Mouse (Mus musculus) limb, embryonic 13.5 days (tissue): ENCODE data around the gene Iqcf1. TPM values are rescaled to one million over a fixed set of nuclear protein-coding genes. Genes with fewer than 3 reads are reported as not detected.

ENCODE experiments used
- ATAC-seq: fragments of 200-750 bp; cut with Nextera tagmentation; 2 replicates; pipeline ENCODE4 v1.8.0; 2017; ENCODE audit warnings: low read depth, moderate number of reproducible peaks, moderate TSS enrichment; ENCODE audit not compliant: low FRiP score
- H3K27ac ChIP-seq: fragments of 300-500 bp; sonication (generic); 2 replicates; pipeline ENCODE4 v1.5.1; 2015; ENCODE audit warnings: inconsistent platforms, mild to moderate bottlenecking, moderate library complexity
- H3K27me3 ChIP-seq: fragments of 300-500 bp; sonication (generic); 2 replicates; pipeline ENCODE4 v1.6.1; 2015; ENCODE audit warnings: mild to moderate bottlenecking, inconsistent platforms
- H3K36me3 ChIP-seq: fragments of 300-500 bp; sonication (generic); 2 replicates; pipeline ENCODE4 v1.6.1; 2015; ENCODE audit warnings: inconsistent platforms, mild to moderate bottlenecking, moderate library complexity
- H3K4me1 ChIP-seq: fragments of 300-500 bp; sonication (generic); 2 replicates; pipeline ENCODE4 v1.6.1; 2015; ENCODE audit warnings: inconsistent platforms
- H3K4me2 ChIP-seq: fragments of 300-500 bp; sonication (generic); replicated peaks from 2 replicates; pipeline ENCODE4 v1.6.1; 2015; ENCODE audit warnings: inconsistent platforms, mild to moderate bottlenecking, moderate library complexity
- H3K4me3 ChIP-seq: fragments of 300-500 bp; sonication (generic); 2 replicates; pipeline ENCODE4 v1.5.1; 2015; ENCODE audit warnings: moderate library complexity, mild to moderate bottlenecking, inconsistent platforms
- H3K9ac ChIP-seq: fragments of 300-500 bp; sonication (generic); 2 replicates; pipeline ENCODE4 v1.6.1; 2015; ENCODE audit warnings: mild to moderate bottlenecking, inconsistent platforms
- H3K9me3 ChIP-seq: fragments of 300-500 bp; sonication (generic); 2 replicates; pipeline ENCODE4 v1.6.1; 2016; ENCODE audit warnings: inconsistent platforms
- WGBS: fragments of 180-500 bp; shearing (Covaris S2); methylation state at CpG from one replicate; pipeline ENCODE4 v1.1.7; 2015; 5-methylcytosine and 5-hydroxymethylcytosine counted together
- polyA plus RNA-seq: library from polyadenylated mRNA; unstranded; fragments of >200 nt; fragmentation: Nextera tagmentation; extraction: Ambion mirVana; gene quantifications from 2 replicates; pipeline ENCODE4 v1.2.1, GENCODE M21; 2015

Gene Iqcf1
- not detected in 2 replicates for polyA plus RNA-seq

DNA sequence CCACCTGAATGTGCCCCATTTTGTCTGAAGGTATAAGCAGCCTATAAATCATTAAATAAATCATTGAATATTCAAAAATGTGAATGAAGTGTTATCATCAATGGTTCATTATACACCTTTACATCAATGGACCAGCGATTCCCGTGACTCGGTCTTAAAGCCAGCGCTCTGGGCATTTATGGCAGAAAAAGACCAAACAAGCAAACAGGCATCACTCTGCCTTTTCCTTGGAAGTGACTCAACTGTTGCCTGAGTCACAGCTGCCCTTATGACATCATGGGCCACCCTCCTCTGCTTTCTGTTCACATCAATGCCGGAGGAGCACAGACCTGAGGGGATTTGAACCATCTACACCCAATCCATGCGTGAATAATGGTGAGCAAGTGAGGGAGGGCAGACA lies at the start of gene Iqcf1:
Iqcf1 (plus strand) TSS at position 301 of the 400 bp plus-strand sequence.
- no peak for ATAC-seq
- 93% methylated on average over 6 of the region's 6 CpGs for WGBS
- no peaks in the 10 kb centered on the region for H3K4me1 ChIP-seq

DNA sequence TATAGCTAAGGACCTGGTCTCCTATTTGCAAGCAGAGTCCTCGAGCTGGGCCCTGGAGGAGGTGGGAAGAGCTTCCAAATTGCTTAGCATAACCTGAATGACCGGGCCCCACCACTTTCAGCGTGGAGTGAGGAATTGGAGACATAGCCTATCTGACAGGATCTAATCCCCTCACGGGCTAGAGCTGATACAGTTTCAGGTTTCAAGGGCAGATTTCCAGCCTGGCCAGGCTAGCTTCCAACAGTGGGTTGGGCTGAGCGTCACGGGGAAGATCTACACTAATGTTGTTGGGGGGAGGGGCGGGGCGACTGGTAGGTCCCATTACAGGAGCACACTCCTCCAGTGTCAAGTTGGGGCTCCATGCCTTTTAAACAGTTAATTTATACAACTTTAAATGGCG lies 49.1 kb upstream of the Iqcf1 start:
- peak overlapping the region; percentile 35; the same call in 1 of the 2 replicates for H3K9ac ChIP-seq

More for the DNA sequence above, at the start of gene Iqcf1:
- no peak within 1 kb of the TSS for H3K27ac ChIP-seq
- H3K9ac ChIP-seq, result no peak within 1 kb of the TSS
- no peaks in the 10 kb centered on the region for H3K9me3 ChIP-seq
- no peak within 1 kb of the TSS for H3K4me3 ChIP-seq
- no peak within 1 kb of the TSS for H3K4me2 ChIP-seq
- H3K27me3 ChIP-seq, result no peaks in the 10 kb centered on the region
- no peaks in the 10 kb centered on the region for H3K36me3 ChIP-seq

DNA sequence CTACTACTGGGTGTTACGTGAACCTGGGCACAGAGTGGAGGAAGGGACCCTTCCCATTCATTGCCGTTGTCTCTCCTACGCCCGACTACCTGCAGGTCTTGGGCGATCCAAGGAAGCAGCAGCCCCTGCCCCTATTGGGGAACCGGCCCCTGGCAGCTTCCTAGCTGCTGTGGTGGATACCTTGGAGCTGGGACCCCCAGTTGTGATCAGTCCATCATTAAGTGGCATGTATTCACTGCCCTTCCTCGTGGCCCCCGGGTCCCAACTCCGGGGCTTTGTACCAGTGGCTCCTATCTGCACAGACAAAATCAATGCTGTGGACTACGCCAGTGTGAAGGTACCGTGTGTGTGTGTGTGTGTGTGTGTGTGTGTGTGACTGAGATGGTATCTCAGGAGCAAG lies 48.5 kb upstream of the Iqcf1 start:
- 67% methylated on average over 11 of the region's 11 CpGs for WGBS

More for the DNA sequence above, 49.1 kb upstream of the Iqcf1 start:
- Histone ChIP-seq H3K4me3 (peak overlapping the region; percentile 4; the same call in 1 of the 2 replicates), H3K9me3 (no peaks in the 10 kb centered on the region), H3K36me3 (no peaks in the 10 kb centered on the region), H3K27ac (peak overlapping the region; percentile 44; the same call in 1 of the 2 replicates), H3K4me1 (peaks cover 84% of the 10 kb centered on the region), H3K27me3 (no peaks in the 10 kb centered on the region), H3K4me2 (peak overlapping the region; percentile 39)
- ATAC-seq, result no peak
- WGBS, result 3% methylated on average over 9 of the region's 9 CpGs

DNA sequence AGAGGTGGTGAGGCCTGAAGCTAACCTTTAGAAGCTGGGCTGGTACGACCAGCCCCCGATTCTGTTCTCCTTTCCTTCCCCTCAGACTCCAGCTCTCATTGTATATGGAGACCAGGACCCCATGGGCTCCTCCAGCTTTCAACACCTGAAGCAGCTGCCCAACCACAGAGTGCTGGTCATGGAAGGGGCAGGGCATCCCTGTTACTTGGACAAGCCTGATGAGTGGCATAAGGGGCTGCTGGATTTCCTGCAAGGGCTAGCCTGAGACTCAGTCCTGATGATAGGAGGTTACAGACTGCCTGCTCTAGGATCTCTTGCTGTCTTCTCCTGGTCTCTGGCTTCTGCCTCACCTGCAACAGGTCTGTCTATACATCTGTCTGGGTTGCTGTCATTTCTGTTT lies 47.9 kb upstream of the Iqcf1 start:
- 57% methylated on average over 2 of the region's 2 CpGs for WGBS
- no peak overlapping the region for H3K4me2 ChIP-seq
- no peak overlapping the region for H3K27ac ChIP-seq
- peaks cover 84% of the 10 kb centered on the region for H3K4me1 ChIP-seq
- 0 out of 2 replicates have a peak, but pooled peaks cover 3% of the 10 kb centered on the region for H3K36me3 ChIP-seq
- ATAC-seq, result no peak
- no peaks in the 10 kb centered on the region for H3K9me3 ChIP-seq
- 0 out of 2 replicates have a peak overlapping the region, but pooled peaks have one; percentile 35 for H3K9ac ChIP-seq
- no peaks in the 10 kb centered on the region for H3K27me3 ChIP-seq
- H3K4me3 ChIP-seq, result no peak overlapping the region

More for the DNA sequence above, 48.5 kb upstream of the Iqcf1 start:
- peaks cover 84% of the 10 kb centered on the region for H3K4me1 ChIP-seq
- H3K9me3 ChIP-seq, result no peaks in the 10 kb centered on the region
- no peaks in the 10 kb centered on the region for H3K27me3 ChIP-seq
- no peak for ATAC-seq
- peak overlapping the region; percentile 39 for H3K4me2 ChIP-seq
- no peaks in the 10 kb centered on the region for H3K36me3 ChIP-seq
- no peak overlapping the region; the same call in 1 of the 2 replicates for H3K27ac ChIP-seq
- H3K4me3 ChIP-seq, result 0 out of 2 replicates have a peak overlapping the region, but pooled peaks have one; percentile 4
- H3K9ac ChIP-seq, result no peak overlapping the region

DNA sequence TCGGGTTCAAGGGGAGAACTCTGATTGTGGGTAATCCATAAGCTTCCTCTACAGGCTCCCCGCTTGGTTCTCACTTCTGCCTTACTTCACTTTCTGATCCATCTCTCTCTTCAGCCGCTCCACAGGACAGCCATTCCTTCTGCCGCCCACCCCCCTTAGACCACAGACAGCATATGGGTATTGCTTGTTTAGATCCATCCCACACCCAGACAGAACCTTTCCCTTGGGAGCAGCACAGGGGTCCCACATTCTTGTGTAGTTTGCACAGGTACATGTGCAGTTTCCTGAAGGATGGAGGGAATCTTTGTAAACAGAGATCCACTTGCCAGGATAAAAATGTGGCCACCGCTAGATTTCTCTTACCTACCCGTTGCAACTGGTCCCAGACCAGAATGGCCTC lies 47.4 kb upstream of the Iqcf1 start:
- Histone ChIP-seq H3K27me3 (no peaks in the 10 kb centered on the region), H3K4me2 (peak overlapping the region; percentile 87), H3K9me3 (no peaks in the 10 kb centered on the region), H3K27ac (peak overlapping the region; percentile 92; the same call in 1 of the 2 replicates), H3K4me3 (peak overlapping the region; percentile 71; the same call in 1 of the 2 replicates), H3K9ac (no peak overlapping the region), H3K4me1 (peaks cover 85% of the 10 kb centered on the region), H3K36me3 (peaks cover 8% of the 10 kb centered on the region; the same call in 1 of the 2 replicates)
- 28% methylated on average over 6 of the region's 6 CpGs for WGBS
- no peak for ATAC-seq

DNA sequence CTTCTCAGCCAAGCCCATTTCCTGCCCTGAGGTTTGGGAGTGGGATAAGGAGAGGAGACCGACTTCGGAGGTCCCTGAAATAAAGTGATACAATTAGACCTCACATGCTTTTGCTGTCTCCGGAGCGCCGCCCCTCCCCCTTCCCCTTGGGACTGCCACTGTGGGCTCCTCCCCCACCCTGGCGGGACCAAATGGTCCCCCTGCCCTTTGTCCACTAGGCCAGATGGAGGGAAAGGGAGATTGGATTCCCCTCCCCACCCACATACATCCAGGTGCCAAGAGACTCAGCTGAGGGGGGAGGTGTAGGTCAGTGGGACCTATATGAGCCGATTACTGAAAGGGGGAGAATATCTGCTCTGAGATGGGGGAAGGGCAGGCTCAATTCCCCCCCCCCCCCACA lies 46.9 kb upstream of the Iqcf1 start:
- H3K4me1 ChIP-seq, result peaks cover 88% of the 10 kb centered on the region
- WGBS, result 5% methylated on average over 7 of the region's 7 CpGs

DNA sequence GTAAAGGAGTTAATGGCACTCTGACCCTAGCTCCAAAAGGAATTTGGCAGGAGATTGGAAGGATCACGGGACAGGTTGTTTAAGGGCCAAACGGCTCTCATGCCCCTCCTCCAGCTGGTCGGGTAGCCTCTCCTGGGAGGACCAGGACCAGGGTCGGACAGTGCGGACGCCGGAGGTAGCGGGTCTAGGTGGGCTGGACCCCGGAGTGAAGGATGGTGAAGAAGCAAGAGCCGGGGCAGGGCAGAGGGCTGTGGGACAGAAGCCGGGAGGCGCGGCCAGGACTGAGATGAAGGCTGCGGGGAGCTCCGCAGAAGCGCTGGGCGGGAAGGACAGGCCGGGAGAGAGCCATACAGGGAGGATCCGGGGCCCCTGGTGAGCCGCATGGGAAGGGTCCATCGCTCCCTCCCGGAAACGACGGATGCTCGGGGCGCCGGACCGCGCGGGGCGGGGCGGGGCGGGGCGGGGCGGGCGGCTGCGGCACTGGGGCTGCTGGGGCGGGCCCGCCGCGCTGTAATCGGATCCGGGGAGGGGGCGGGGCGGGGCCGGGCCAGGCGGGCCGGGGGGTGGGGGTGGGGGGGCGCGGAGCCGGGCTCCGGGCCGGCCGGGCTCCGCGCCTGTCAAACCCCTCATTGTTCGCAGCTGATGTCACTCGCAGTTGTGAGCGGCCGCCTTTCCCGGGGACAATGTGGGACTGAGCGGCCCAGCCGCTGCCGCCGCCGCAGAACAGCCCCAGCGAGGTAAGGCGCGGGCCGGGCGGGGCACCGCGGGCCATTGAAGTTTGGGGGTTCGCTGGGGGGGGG lies 46.3 kb upstream of the Iqcf1 start, which contains the start of gene Pcbp4:
Pcbp4 (plus strand) TSS at position 21 of the 800 bp plus-strand sequence.
- Histone ChIP-seq H3K4me1 (peaks cover 89% of the 10 kb centered on the region), H3K4me3 (peak within 1 kb of the TSS; percentile 71), H3K4me2 (peak within 1 kb of the TSS; percentile 87), H3K36me3 (peaks cover 18% of the 10 kb centered on the region), H3K9ac (peak within 1 kb of the TSS; percentile 84), H3K9me3 (no peaks in the 10 kb centered on the region), H3K27ac (peak within 1 kb of the TSS; percentile 92), H3K27me3 (no peaks in the 10 kb centered on the region)
- peak; percentile 71 for ATAC-seq
- WGBS, result under 1% methylated on average over 28 of the region's 74 CpGs

More for the DNA sequence above, 46.9 kb upstream of the Iqcf1 start:
- H3K9ac ChIP-seq, result peak overlapping the region; percentile 84
- H3K4me3 ChIP-seq, result peak overlapping the region; percentile 71
- no peaks in the 10 kb centered on the region for H3K9me3 ChIP-seq
- H3K36me3 ChIP-seq, result peaks cover 11% of the 10 kb centered on the region; the same call in 1 of the 2 replicates
- H3K4me2 ChIP-seq, result peak overlapping the region; percentile 87
- H3K27ac ChIP-seq, result peak overlapping the region; percentile 92
- H3K27me3 ChIP-seq, result no peaks in the 10 kb centered on the region
- ATAC-seq, result no peak; the same call in 1 of the 2 replicates

DNA sequence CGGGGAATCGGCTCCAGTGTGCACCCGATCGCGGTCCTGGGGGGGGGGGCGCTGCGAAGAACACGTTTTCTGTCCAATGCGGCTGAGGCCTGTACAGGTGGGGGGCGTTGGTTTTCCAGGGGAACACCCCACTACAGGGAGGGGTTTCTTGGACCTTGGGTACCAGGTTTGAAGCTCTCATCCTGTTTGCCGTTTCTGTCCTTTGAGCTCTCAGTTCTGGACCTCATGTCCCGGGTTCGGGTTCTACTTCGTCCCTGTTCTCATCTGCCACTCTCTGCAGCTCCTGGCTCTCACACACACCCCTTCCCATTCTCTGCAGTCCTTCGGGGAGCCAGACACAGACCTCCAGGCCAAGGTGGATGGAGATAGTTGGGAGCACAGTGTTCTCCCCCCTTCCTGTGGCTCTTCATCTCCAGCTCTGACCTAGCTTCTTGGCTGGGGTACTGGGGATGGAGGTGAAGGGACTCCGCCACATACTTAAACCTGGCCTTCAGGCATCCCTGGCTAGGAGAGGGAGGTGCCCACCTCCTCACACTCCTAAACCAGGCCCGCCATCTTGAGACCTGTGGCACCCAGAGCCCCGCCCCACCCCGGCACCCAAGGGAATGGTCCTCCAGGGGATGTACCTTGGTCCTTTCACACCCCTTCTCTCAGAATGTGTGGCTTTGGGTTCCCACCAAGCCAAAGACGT lies 45.6 kb upstream of the Iqcf1 start:
- Histone ChIP-seq H3K27ac (peak overlapping the region; percentile 92), H3K36me3 (peaks cover 20% of the 10 kb centered on the region), H3K4me3 (peak overlapping the region; percentile 71), H3K27me3 (no peaks in the 10 kb centered on the region), H3K9me3 (no peaks in the 10 kb centered on the region), H3K4me2 (peak overlapping the region; percentile 87), H3K4me1 (peaks cover 87% of the 10 kb centered on the region), H3K9ac (peak overlapping the region; percentile 84)
- ATAC-seq, result peak; percentile 6; the same call in 1 of the 2 replicates
- 2% methylated on average over 11 of the region's 20 CpGs for WGBS

DNA sequence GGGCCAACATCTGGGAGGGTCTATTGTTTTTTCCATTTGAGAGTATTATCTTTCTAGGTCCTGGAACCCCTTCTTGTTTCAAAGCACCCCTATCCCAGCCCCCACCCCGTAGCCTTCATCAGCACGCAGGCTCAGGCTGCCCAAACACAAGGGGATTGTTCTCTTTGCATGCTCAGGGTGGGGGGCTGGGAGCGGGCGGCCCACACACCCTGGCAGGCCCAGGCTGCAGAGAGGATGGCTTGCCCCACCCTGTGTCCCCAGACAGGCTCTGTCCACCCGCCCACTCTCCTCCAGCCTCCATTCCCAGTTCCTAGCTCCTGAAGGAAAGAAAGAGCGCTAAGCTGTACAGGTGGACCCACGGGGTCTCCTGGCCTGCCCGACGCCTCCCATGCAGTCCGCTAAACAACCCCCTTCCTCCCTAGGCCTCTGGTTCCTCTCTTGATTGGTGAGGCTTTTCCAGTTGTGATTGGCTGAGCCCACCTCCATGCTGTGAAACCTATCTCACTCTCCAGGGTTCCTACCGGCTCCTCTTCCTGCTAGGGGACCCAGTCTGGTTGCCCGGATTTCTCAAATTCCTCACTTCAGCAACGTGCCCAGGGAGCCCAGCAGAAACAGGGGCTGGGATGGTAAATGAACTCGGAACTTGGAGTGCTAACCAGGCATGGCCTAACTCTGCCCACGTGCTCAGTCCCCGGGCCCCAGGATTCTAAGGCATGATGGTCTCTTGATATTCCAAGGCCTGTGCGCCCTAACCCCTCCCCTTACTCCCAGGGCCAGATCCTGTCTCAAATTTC lies 44.7 kb upstream of the Iqcf1 start:
- no peaks in the 10 kb centered on the region for H3K9me3 ChIP-seq
- WGBS, result under 1% methylated on average over 17 of the region's 17 CpGs
- H3K4me3 ChIP-seq, result peak overlapping the region; percentile 71
- H3K4me2 ChIP-seq, result peak overlapping the region; percentile 87
- H3K27ac ChIP-seq, result peak overlapping the region; percentile 92
- no peaks in the 10 kb centered on the region for H3K27me3 ChIP-seq
- peaks cover 25% of the 10 kb centered on the region for H3K36me3 ChIP-seq
- peak overlapping the region; percentile 84 for H3K9ac ChIP-seq
- peak; percentile 30; the same call in 1 of the 2 replicates for ATAC-seq
- H3K4me1 ChIP-seq, result peaks cover 82% of the 10 kb centered on the region

DNA sequence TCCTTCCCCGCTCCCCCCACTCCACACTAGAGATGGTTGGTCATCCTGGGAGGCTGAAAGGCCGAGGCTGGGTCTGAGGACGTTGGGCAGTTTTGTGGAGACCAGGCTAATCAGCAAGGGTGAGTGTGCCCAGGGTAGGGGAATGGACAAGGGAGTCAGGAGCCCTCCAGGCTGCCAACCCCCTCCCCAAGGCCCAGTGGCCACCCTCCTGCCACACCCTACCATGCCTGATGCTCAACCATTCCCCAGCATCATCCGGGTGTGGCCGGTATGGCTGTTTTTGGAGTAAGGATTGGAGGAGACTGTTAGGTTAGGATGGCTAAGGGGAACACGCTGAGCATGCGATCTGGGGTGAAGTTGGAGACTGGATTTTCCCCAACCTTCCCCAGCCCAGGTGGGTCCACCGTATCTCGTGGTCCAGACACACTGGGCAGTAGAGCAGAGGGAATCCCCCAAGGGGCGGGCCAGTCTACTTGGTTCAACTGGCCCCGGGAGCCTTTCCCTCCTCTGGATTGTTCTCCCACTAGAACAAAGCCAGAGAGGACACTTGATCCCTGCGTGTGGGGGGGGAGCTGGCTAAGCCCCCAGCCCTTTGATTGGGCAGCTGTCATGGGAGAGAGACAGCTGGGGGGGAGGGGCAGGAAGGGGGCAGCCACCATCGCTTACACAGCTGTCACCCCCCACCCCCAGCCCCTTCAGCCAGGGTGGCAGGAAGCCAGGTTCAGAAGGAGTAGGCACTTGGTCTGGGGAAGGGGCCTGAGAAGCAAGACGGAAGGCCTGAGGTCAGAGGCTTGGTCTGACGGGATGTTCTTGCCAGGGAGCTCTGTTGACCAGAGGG lies 43.2 kb upstream of the Iqcf1 start:
- Histone ChIP-seq H3K27ac (peak overlapping the region; percentile 92), H3K27me3 (no peaks in the 10 kb centered on the region), H3K4me2 (peak overlapping the region; percentile 87), H3K9me3 (no peaks in the 10 kb centered on the region), H3K36me3 (peaks cover 40% of the 10 kb centered on the region), H3K4me1 (peaks cover 69% of the 10 kb centered on the region), H3K4me3 (peak overlapping the region; percentile 71), H3K9ac (peak overlapping the region; percentile 84)
- 0 out of 2 replicates have a peak, but pooled peaks have one; percentile 1 for ATAC-seq
- WGBS, result 38% methylated on average over 15 of the region's 15 CpGs
